Mouse (Mus musculus) liver, adult (tissue): ENCODE results near the gene Cd19.
A peak's percentile ranks its signal among the peaks of the same experiment; 100 is the strongest.

Experiments used
- GATA4 ChIP-seq: IDR thresholded peaks from 2 replicates; pipeline ENCODE4 v1.6.1; 2014; ENCODE audit warnings: mild to moderate bottlenecking, low read length; ENCODE audit not compliant: insufficient replicate concordance

Gene Cd19

DNA sequence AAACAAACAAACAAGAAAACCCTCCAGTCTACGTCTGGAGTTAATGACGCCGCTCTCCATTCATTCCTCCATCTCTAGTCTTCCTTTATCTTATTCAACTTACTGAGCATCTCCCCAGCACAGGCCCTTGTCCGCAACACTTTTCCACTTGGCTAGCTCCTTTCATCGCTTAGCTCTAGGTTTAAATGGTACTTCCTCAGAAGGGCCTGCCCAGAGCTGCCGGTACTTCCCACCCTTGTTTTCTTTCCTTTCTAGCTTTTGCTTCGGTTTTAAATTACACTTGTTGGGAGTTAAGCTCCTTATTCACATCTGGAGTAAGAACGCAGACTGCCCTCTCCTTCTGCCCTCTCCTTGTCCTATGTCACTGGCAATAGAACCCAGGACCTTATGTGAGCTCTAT lies 2.4 kb upstream of the Cd19 start:
- TF ChIP-seq GATA4, result no peak

DNA sequence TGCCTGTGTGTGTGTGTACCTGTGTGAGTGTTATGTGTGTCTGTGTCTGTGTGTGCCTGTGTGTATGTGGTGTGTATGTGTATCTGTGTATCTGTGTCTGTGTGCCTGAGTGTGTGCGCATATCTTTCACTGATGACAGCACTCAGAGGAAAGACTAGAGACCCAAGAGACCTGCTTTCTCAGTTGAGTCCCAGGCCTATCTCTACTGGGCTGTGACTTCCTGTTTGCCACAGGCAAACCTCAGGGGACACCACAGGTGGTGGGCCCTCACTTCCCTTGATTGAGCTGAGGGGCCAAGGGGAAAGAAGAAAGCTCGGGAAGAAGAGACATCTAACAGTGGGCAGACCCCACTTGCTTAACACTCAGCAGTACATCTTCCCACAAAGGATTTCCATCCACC lies 1.9 kb upstream of the Cd19 start:
- TF ChIP-seq GATA4, result no peak

DNA sequence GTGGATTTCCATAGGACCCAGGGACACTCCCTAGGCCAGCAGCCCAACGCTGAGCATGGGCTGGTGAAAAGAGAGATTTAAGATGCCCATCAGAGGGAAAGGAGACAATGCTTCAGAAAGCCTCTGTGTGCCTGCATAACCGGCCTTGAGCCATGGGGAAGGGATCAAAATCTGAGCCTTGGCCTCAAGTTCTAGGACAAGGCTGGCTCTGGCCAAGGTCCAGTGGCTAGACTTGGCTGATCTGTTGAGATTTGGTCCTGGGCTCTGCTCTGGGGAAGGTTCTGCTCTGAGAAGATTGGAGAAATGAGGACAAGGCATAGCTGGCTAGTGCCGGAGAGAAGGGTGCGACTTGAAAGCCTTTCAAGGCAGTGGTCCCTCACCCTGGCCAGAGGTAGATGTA lies 3.6 kb downstream of the Cd19 start:
- no peak for TF ChIP-seq GATA4

DNA sequence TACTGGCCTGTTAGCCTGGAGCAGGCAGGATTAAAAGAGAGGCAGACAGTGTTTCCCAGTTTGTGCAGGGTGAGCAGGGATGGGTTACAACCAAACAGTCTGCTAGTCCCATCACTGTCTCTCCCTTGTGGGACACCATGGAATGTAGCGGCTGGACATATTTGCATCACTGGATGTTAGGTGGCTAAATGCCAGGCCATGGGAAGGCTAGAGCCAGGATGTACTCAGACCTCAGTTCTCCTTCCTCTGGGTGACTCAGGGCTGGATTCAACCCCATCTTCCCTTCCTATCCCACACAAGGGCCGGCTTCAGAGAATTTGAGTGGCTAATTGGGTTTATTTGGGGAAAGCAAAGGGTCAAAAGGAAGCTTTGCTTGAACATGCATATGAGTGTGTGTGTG lies 6.0 kb downstream of the Cd19 start:
- no peak for TF ChIP-seq GATA4

DNA sequence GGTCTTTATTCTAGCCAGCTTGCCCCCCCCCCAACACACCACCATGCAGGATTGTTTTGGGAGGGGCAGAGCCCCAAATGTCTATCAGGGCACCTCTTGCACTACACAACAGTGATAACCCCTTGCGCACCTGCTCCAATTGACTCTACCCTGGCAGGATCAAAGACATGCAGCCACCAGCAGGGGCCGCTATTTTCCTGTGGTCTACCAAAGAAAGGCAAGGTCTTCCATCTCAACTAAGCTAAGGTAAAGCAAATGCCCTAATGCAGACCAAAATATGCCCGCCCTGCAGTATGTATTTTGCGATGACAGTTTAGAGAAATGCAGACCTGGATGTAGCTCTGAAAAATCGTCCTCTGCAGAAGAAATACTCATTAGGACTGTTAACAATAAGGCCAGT lies 15.1 kb downstream of the Cd19 start:
- TF ChIP-seq GATA4, result no peak

DNA sequence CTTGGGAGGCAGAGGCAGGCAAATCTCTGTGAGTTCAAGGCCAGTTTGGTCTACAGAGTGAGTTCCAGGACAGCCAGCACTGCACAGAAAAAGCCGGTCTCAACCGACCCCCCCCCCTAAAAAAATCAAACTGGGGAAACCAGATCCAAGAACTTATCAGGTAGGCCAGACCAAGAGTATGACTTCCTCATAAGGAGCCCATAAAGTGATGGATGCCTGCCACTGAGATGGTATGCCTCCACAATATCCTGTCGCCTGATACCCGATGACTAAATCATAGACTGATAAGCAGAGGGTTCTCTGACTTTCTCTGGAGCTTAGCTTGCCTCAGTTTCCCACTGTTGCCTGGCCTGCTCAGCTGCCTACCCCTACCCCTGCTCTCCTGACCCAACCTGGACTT lies 16.9 kb downstream of the Cd19 start:
- no peak for TF ChIP-seq GATA4

DNA sequence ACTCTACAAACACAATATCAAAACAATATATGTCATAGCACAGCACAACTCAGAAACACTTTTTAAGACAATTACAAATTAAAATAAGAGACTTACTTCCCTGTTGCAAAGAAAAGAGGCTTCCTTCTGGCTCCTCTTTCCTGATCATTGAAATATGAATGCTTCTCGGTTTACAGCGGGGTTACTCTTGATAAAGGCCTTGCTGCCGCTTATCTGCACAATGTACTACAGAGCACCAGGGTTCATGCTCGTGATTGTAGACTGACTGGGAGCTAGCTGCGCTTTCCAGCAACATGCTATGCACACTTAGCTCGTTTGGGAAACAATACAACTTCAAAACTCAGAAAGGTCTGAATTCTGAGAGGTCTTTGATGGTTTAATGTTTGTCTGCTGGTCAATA lies 17.5 kb downstream of the Cd19 start:
- TF ChIP-seq GATA4, result no peak

DNA sequence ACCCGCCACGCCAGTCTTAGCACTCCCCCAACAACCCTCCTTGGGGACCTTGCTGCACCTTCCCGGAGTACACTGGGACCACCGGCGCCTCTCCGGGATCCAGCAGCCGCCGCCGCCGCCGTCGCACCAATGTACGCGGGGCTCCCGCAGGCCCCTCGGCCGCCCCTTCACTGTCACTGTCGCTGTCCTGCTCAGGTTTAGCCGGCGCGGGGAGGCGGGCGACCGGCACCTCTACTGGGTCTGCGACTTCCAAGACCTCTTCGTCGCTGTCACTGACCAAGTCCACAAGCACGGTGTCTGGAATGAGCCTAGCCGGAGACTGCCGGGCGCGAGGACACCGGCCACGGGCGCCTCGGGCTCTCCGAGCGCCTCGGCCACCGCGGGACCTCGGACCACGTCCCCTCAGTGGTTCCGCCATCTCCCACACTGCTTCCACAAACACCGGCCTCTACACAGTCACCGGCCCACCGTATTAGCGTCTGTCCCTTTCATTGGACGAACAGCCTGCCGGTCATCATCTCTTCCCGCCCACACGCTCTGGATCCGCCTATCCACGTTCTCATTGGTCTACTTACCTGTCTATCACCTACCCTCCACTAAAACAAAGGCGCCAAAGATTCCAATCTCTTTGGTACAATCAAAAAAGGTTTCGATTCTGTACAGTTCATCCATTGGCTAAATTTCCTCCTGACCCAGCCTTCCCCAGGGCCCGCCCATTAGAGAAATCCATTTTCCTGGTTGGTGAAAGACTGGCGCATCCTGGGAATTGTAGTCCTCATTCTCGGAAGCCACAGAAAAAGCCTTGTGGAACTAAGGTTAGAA lies 18.2 kb downstream of the Cd19 start, which contains the start of gene Nfatc2ip:
Nfatc2ip (minus strand) TSS at position 440 of the 822 bp plus-strand sequence.
- peak; percentile 80; the same call in 1 of the 2 replicates for TF ChIP-seq GATA4

DNA sequence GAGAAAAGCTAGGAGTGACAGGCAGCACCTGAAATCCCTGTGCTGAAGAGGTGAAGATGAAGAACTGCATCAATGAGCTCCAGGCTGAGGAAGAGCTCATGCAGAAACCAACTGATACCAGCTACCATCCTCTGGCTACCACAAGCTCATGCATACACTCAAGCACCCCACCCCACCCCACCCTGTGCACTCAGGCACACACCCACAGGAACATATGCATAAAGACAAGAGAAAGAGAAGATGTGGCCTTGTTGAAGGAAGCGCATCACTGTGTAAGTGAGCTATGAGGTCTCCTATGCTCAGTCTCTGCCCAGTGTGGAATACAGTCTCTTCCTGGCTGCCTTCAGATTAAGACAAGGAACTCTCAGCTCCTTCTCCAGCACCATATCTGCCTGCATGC lies 26.5 kb downstream of the Cd19 start:
- no peak for TF ChIP-seq GATA4

DNA sequence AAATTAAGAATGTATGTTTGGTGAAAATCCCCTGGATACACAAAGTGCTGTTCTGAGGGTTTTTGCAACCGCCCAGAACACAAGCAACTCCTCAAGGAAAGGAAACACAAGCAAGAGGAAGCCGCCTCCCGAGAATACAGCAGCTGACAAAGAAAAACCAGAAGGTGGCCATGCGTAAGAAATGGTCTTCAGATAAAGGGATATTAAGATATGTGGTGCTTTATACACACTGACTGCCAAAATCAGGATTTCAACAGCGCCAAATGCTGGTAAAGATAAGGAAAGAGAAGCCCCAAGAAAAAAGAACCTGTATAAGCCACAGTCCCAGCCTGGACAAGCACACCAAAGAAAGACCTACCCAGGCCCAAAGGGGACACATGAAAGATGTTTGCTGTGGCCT lies 31.1 kb downstream of the Cd19 start:
- no peak for TF ChIP-seq GATA4

DNA sequence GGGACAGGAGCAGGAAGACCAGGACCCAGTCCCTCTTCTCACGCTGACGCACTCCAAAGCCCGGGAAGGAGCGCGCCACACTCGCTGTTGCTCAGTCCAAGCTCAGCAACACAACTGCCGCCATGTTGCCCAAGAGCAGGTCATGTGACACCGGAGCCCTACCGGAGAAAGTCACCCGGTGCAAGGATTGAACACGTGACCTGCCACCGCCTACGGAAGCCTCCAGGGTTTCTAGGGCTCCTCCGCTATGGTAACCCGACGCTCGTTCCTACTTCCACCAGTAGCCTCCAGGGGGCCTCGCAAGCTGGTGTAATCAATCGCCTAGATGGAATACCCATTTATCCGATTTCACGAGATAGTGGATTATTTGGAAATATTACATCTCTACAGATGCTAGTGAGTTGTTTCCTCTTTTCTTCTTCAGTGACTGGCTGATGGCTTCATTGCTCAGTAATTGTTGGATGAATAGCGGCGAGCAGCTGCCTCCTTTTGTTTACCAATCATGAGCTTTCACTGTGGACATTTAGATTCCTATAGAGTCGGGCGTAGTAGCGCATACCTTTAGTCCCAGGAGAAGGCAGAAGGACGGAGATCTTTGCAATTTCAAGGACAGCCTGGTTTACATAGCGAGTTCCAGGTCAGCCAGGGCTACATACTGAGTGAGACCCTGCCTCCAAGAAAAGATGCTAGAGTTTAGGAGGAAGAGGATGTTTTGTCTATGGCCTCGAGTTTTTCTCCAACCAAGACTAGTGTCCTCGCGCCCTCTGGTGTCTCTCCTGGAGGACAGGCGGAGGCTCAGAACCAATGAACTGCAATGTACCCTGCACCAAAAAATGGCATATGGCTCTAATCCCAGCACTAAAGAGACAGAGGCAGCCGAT lies 37.2 kb downstream of the Cd19 start, which contains the start of gene Spns1:
Spns1 (minus strand) TSS at position 173 of the 881 bp plus-strand sequence.
- TF ChIP-seq GATA4, result peak; percentile 16; the same call in 1 of the 2 replicates

DNA sequence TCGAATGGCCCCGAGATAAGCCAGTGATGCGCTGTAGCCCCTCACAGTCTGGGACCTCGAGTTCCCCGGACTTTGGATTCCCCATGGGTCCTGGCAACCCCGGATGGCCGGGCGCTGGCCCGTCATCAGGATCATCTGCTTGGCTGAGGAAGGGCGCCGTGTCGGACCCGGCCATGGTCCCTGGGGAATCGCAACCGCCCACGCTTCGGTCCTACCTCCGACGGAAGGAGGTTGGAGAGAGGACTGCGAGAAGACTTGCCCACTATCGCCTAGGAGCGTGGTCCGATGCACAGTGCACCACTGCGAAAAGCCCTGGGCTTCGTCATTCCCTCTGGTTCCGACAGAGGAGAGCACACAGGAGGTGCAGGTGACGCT lies 37.8 kb downstream of the Cd19 start:
- TF ChIP-seq GATA4, result no peak

DNA sequence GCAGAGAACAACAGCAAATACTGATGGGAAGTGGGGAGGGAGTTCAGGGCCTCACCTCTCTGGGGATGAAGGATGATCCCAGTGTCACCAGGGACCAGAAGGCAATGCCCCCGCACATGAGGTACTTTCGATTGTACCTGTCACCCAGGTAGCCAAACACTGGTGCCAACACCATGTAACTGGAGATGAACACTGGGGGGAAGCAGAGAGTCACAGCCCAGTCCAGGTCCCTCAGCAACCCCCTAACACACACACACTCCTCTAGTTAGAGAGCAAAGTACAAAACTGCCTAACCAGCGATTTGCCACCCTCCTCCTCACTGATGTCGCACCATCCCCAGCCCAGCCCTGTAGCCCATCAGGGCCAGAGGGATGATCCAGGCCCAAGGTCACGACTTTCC lies 39.7 kb downstream of the Cd19 start:
- TF ChIP-seq GATA4, result no peak

DNA sequence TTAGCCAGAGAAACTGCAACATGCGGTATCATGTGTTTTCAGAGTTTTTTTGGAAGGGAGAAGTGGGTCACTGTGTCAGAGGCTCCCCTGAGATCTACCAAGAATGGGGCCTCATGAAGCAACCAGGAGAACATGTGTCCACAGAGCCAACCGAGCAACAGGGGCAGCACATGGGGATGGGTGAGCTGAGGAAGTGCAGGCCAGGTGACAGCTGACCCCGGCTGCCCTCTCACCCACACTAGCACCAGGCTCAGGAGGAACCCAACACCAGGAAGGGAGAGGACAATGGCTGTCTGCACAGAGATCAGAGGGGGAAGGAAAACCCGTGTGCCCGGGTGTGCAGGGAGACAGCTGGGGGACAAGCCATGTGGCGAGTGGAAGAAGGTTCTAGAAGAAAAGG lies 40.2 kb downstream of the Cd19 start:
- TF ChIP-seq GATA4, result no peak

DNA sequence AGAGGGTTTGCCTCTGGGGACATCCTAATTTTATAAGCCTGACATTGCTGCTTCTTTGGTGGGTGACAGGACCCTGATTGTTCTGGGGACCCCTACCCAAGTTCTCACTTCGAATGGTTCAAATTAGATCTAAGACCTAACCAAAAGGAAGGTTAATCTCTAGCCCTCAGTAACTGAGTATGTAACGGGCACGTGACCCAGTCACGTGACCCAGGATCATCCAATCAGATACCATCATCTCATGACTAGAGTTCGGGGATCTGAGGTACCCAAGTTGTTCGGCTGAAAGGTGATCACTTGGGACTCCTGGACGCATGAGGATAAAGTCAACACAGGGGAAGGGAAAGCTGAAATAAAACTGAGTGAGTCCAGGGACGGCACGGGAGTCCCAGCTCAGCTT lies 41.7 kb downstream of the Cd19 start:
- no peak for TF ChIP-seq GATA4

DNA sequence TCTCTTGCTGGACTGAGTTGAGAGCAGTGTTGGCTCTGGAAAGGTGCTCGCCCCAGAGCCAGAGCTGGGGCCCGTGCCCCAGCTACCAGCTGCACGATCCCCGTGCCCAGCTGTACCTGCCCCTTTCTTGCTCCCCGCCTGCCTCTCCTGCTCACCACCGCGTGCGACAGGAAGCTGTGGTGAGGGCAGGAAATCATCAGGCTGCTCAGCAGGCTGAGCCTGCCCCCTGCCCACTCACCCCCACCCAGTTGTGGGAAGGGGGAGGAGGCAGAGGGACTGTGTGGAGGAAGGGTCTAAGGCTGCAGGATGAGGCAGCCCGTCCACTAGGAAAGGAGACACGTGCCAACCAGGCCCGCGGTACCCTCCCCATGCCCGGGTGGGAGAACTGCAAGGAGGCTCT lies 45.3 kb downstream of the Cd19 start, which contains the start of gene Lat:
Lat (minus strand) TSS at position 178 of the 400 bp plus-strand sequence.
- TF ChIP-seq GATA4, result no peak

DNA sequence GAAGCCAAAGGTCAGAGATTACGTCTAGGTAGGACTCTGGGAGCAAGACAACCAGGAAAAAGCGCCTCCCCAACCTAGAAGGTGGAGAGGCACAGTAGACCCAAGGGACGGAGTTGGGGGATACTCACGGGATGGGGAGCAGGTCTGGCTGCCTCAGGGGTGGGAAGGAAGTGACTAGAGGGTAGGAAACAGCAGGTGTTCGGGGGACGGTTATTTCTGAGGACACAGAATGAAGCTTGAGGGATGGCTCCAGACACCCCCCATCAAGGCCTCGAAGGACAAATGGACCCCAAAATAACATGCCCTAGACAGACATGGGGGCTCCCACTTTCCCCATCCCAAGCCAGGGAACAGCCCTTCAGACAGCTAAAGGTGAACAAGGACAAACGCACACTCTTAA lies 46.3 kb downstream of the Cd19 start:
- no peak for TF ChIP-seq GATA4

DNA sequence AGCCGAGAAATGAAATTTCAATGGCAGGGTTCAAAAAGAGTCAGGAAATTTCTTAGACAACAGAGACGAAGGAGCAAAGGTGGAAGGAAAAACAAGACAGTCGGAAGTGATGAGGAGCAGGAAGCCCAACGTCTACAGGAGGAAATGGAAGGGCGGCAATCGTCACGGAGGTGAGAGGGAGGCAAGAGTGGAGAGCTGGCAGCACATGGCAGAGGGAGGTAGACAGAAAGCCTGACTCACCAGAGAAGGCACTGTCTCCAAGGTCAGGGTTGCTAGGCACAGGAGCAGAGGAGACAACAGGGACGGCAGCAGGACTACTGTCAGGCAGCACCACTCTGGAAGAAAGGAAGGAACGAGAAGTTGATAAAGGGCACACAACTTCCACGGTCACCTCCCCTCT lies 47.1 kb downstream of the Cd19 start:
- TF ChIP-seq GATA4, result no peak
